Mouse (Mus musculus): ENCODE results near the gene Cass4.
A peak's percentile ranks its signal among the peaks of the same experiment; 100 is the strongest.

Cass4 gene

GRCm38 (mm10) chr2:172393391-172394051 is at the start of gene Cass4:
TSS of gene Cass4 (plus strand) at chr2:172393794.
- no peak for DNase-seq (ENCODE audit: low spot score in 2 of 2)

DNA sequence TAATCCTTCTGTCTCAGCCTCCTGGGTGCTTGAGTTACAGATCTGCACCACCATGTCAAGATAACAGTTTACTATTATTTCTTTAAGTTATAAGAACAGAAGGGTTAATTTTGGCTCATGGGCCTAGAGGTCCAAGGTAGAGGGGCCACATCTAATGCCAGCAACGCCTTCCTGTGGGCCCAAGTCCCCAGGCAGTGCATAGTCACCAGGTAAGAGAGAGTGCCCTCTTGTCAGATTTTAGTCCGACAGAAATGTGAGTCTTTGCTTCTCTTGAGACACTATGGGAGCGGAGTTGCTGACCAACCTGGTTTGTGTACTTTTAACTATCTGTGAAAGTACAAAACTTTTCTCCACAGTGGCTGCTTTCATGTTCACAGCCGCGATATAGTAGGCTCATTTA is 48.9 kb upstream of the Cass4 start:
- no peak for DNase-seq (ENCODE audit: low spot score in 2 of 2)

- DNase-seq (ENCODE audit: low spot score in 2 of 2), result peak; percentile 91 to 95
Measured at GRCm38 (mm10) chr2:172345258-172345738, 48.3 kb upstream of the Cass4 start, which contains the start of gene Fam210b. TSS of gene Fam210b (plus strand) at chr2:172345565.

DNA sequence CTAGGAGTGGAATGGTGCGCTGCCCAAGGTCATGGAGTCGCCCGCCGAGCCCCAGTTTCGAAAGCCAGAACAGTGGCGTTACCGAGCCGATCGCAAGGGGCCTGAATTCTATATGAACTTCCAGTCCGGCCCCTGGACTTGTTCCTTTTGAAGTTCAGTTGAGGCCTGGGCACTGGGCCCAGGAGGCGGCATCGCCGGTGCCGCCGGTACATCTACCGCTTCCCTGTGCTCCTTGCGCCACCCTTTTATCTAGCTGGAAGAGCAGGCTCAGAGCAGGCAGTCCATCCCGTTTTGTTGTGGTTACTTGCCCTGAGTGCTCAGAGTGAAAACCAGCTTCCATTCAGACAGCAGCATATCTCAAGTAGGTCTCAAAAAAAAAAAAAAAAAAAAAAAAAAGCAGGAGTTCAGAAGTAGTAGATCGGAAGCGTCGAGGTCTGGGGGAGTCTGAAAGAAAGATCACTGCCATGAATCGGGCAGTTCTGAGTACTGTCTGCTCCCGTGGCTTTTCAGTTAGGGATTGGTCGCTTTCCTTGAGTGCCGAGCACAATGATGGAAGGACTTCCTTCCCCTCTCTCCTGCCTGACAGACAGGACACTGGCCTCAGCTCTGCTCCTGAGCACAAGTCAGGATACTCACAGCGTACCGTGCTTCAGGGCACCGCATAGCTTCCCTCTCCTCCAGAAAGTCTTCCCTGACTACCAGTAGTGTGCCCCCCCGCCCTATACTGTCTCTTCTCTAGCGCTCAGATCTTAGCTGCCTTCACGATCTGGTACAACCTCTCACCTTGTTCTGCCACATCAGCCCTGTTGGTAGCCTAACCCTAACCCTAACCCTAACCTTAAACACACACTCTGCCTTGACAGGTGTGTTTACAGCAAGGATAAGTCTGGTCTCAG is 47.3 kb upstream of the Cass4 start:
- peak; percentile 25 to 26 for DNase-seq (ENCODE audit: low spot score in 2 of 2)

GRCm38 (mm10) chr2:172346933-172347611 is 46.5 kb upstream of the Cass4 start:
- no peak for DNase-seq (ENCODE audit: low spot score in 2 of 2)

- DNase-seq (ENCODE audit: low spot score in 2 of 2), result no peak
Measured at GRCm38 (mm10) chr2:172348297-172348950, 45.2 kb upstream of the Cass4 start.

DNA sequence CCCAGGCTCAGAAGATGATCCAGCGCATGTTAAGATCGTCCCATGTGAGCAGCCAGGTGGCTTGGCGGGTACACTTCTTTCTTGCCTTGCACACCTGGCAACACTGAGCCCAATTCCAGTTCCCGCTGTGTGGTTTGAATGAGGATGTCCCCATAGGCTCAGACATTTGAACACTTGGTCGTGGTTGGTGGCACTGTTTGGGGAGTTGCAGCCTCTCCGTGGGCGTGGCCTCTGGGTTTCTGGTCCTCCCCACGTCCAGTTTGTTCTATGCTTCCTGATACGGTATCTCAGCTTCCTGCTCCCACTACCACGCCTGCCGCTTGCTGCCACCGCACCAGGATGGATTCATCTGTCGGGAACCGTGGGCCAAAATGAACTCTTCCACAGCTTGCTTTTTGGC is 43.8 kb upstream of the Cass4 start:
- no peak for DNase-seq (ENCODE audit: low spot score in 2 of 2)

DNA sequence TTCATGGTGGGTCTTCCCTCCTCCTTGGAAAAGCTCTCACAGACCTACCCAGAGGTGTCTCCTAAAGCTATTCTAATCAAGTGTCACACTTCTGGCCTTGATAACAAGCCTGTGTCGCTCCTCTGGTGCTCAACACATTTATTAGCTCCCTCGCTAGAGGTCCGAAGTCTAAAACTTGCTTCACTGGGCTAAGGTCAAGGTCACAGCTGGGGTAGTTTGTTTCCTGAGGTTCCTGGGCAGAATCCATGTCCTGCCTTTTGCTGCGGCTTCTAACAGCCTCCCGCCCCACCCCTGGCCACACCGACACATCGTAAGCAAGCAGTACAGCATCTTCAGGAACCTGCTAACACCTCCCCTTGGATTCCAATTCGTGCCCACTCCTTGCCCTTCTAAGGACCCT is 42.8 kb upstream of the Cass4 start:
- DNase-seq (ENCODE audit: low spot score in 2 of 2), result no peak

GRCm38 (mm10) chr2:172353218-172353617 is 40.4 kb upstream of the Cass4 start:
- DNase-seq (ENCODE audit: low spot score in 2 of 2), result no peak

- no peak for DNase-seq (ENCODE audit: low spot score in 2 of 2)
Measured at GRCm38 (mm10) chr2:172354761-172355160, 38.8 kb upstream of the Cass4 start.

DNA sequence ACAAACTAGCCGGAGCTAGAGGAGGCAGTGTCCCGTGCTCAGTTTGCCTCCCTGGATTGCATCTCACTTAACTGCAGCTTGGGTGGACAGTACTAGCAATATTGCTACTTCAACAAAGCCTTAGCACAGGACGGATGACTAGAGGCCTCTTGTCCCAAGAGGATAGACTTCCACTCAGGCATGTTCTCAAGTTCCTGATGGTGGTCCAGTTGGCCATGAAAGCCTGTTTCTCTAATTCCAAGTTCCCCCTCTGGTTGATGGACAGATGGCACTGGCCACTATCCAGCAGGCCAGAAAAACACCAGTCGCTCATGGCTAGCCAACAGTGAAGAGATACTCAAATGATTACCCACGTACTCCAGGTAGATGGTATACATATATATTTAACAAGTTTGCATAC is 37.8 kb upstream of the Cass4 start:
- DNase-seq (ENCODE audit: low spot score in 2 of 2), result no peak

- no peak for DNase-seq (ENCODE audit: low spot score in 2 of 2)
Measured at GRCm38 (mm10) chr2:172363176-172363575, 30.4 kb upstream of the Cass4 start.

- peak; percentile 94 for DNase-seq (ENCODE audit: low spot score in 2 of 2)
Measured at GRCm38 (mm10) chr2:172370411-172371223, 23.0 kb upstream of the Cass4 start, which contains the start of the genes Aurka and Cstf1. TSS of gene Aurka (minus strand) at chr2:172370535. TSS of gene Cstf1 (plus strand) at chr2:172370681.

GRCm38 (mm10) chr2:172371258-172371657 is 22.3 kb upstream of the Cass4 start:
- no peak for DNase-seq (ENCODE audit: low spot score in 2 of 2)

GRCm38 (mm10) chr2:172376551-172376950 is 17.0 kb upstream of the Cass4 start:
- DNase-seq (ENCODE audit: low spot score in 2 of 2), result no peak

- DNase-seq (ENCODE audit: low spot score in 2 of 2), result no peak
Measured at GRCm38 (mm10) chr2:172376999-172377515, 16.5 kb upstream of the Cass4 start.

DNA sequence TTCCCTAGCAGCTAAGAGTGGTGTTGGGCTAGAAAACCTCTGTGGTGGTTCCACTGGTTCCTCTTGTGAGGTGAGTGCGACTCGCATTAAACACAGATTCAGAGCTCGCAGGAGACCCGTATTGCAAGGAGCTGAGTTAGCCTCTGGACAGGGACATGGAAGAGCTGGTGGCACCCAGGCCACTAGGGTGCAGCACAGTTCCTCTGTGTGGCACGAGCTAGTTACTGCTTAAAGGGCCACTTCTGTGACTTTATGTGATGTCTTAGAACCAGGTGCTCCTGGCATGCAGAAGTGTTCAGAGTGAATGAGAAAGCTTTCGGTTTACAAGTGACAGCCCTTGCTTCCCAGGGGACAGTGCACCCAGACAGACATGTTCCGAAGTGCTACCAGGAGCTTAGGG is 15.3 kb upstream of the Cass4 start:
- peak; percentile 22 to 31 for DNase-seq (ENCODE audit: low spot score in 2 of 2)

DNA sequence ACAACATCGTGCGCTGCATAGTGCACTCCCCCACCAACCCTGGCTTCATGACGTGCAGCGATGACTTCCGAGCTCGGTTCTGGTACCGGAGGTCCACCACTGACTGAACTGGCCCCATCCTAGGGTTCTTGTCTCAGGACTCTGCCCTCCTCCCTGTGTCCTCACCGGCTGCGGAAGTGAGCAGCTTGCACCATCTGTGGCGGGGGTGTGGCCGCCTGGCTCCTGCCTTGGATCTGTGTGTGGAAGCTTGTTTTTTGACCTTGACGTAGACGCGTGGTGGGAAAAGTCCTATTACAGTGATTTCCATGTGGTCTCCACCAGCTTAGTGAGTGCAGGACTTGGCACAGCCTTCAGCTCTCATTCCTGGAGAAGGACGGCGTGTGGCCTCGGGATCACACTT is 13.1 kb upstream of the Cass4 start:
- no peak for DNase-seq (ENCODE audit: low spot score in 2 of 2)

DNA sequence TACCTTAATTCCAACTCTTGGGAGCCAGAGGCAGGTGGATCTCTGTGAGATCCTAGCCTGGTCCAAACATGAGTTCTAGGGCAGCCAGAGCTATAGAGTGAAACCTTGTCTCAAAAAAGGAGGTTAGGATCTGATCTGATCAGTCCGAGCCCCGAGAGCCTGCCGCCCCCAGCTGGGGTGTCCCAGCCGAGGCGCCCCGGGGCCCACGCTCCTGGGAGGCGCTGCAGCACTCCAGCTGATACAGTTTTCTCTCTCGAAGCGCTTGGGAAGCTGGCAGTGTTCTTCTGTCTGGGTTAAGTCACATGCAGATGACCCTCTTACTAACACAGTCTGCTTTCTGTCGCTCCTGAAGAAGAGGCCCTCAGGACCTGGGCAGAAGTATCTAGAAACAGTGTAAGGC is 12.3 kb upstream of the Cass4 start:
- no peak for DNase-seq (ENCODE audit: low spot score in 2 of 2)

DNA sequence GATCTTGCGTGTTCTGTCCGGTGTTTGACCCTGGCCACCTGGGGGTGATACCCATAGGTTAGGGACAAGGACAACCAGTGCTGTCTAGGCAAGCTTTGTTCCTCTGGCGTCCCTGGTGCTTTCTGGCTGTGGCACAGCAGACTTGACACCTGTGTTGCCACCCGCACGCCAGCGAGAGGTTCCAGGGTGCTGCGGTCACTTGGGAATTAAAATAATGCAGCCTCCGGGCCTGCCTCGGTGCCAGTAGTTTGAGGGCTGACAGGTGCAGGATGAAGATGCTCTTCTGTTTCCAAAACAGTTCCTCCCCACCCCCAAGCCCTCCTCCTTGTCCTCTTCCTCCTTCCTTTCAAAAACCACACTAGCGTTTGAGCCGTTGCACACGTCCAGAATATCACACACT is 11.7 kb upstream of the Cass4 start:
- no peak for DNase-seq (ENCODE audit: low spot score in 2 of 2)

Data from right cerebral cortex, postnatal 36 days (tissue).